Mouse (Mus musculus): ENCODE results near the gene Tnnc2. TPM values are rescaled to one million over a fixed set of nuclear protein-coding genes. Genes with fewer than 3 reads are reported as not detected.
A peak's percentile ranks its signal among the peaks of the same experiment; 100 is the strongest.
"Not testable (repeated sequence)": the region's sequence is repeated elsewhere in the genome, so short reads cannot be mapped to it uniquely, and the experiment has no call there.

The Tnnc2 gene
- polyA plus RNA-seq, 1 experiment from 2014 or later = 377 TPM

DNA sequence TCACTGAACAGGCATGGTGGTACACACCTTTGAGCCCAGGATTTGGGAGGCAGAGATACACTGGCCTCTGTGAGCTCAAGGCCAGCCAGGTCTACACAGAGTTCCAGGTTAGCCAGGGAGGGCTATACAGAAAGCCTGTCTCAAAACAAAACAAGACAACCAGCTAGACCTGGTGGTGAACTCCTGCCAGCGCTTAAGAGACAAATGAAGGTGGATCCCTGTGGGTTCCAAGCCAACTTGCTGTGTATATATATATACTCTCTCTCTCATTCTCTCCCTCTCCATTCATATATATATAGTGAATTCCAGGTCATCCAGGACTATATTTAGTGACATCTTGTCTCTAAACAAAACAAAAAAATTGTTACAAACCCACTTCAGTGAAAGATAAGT lies 24.1 kb upstream of the Tnnc2 start:
- H3K9me3 ChIP-seq (replicated peaks; ENCODE audit: control insufficient read depth, low read length) = no peaks in the 10 kb centered on the region
- peak overlapping the region; percentile 76 for H3K4me2 ChIP-seq (ENCODE audit: low read depth, low read length)
- H3K27ac ChIP-seq (ENCODE audit: low read length) = no peak overlapping the region; the same call in 1 of the 2 replicates
- peak overlapping the region; percentile 96 for H3K4me3 ChIP-seq (replicated peaks; ENCODE audit: low read length)
- no peak for ATAC-seq (ENCODE audit: insufficient read depth, low FRiP score)
- H3K9ac ChIP-seq (ENCODE audit: low read length) = peak overlapping the region; percentile 94
- 0 out of 2 replicates have a peak, but pooled peaks cover 4% of the 10 kb centered on the region for H3K36me3 ChIP-seq (ENCODE audit: control insufficient read depth, insufficient read depth, low read length)
- peaks cover 16% of the 10 kb centered on the region for H3K4me1 ChIP-seq (ENCODE audit: control insufficient read depth, insufficient read depth, low read length)
- H3K27me3 ChIP-seq (ENCODE audit: control insufficient read depth, insufficient read depth, low read length) = no peaks in the 10 kb centered on the region
- 40% methylated on average over 1 of the region's 1 CpGs for WGBS

DNA sequence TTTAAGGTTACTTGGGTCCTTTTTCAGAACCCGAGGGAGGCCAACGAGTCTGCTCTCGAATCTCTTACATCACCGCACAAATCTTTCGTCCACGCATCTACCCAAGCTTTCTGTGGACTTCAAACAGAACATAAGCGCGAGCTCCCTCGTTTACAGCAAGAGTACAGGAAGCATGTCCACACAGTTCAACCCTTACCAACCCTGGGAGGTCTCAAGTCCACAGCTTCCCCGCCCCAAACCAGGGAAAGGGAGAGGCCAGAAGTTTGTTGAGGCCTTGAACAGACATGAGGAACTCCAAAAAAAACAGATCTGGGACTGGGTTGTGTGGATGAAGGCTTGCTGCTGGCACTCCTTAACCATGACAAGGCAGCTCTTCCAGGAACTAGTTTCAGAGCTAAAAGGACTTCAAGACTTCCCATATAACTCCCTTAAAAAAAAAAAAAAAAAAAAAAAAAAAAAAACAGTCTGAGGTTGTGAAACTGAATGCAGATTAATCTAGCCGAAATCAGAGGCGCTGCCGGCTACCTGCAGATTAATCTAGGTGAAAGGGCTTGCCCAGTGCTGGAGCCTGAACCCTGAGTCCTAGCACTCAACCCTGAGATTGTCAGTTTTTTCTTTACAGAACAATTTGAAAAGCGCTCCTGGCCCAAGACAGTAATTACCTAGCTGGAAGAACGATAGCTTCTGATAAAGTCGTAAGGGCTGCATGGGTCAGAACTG lies 23.6 kb upstream of the Tnnc2 start:
- Histone ChIP-seq H3K4me3 (replicated peaks; ENCODE audit: low read length) (peak overlapping the region; percentile 96), H3K4me2 (ENCODE audit: low read depth, low read length) (peak overlapping the region; percentile 76), H3K27me3 (ENCODE audit: control insufficient read depth, insufficient read depth, low read length) (no peaks in the 10 kb centered on the region), H3K36me3 (ENCODE audit: control insufficient read depth, insufficient read depth, low read length) (no peaks in the 10 kb centered on the region), H3K4me1 (ENCODE audit: control insufficient read depth, insufficient read depth, low read length) (peaks cover 16% of the 10 kb centered on the region), H3K27ac (ENCODE audit: low read length) (peak overlapping the region; percentile 6; the same call in 1 of the 2 replicates), H3K9ac (ENCODE audit: low read length) (peak overlapping the region; percentile 94), H3K9me3 (replicated peaks; ENCODE audit: control insufficient read depth, low read length) (no peaks in the 10 kb centered on the region)
- no peak for ATAC-seq (ENCODE audit: insufficient read depth, low FRiP score)
- WGBS = 86% methylated on average over 16 of the region's 16 CpGs

DNA sequence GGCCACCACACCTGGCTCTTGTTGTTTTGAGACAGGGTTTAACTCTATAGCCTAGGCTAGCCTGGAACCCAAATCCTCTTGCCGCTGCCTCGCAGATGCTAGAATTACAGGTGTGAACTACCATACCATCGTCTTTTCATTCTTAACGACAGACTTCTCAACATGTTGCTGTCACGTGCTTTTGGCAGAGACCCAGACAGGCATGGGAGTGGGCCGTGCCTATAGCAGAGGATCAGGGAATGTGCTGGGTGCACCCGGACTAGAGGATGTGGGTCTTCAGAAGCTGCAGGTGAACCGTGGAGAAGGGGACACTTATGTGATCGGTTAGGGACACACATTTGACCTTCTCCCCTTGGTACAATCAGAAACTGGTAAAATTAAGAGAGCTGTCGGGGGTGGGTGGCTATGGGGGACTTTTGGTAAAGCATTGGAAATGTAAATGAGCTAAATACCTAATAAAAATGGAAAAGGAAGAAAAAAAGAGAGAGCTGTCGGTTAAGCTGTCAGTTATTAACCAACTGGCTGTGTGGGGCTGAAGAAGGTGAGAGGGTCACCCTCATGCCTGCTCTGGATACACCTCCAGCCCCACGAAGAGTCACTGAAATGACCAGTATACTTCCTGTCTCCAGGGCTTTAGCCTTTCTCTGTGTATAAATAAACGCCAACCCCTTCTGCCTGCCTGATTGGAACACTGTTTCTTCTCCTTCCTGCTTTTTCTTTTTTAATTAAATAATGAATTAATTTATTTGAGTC lies 20.7 kb upstream of the Tnnc2 start:
- no peak for ATAC-seq (ENCODE audit: insufficient read depth, low FRiP score)
- Histone ChIP-seq H3K9ac (ENCODE audit: low read length) (no peak overlapping the region), H3K9me3 (replicated peaks; ENCODE audit: control insufficient read depth, low read length) (no peaks in the 10 kb centered on the region), H3K27me3 (ENCODE audit: control insufficient read depth, insufficient read depth, low read length) (no peaks in the 10 kb centered on the region), H3K36me3 (ENCODE audit: control insufficient read depth, insufficient read depth, low read length) (0 out of 2 replicates have a peak, but pooled peaks cover 4% of the 10 kb centered on the region), H3K4me3 (replicated peaks; ENCODE audit: low read length) (no peak overlapping the region), H3K27ac (ENCODE audit: low read length) (no peak overlapping the region), H3K4me1 (ENCODE audit: control insufficient read depth, insufficient read depth, low read length) (peaks cover 9% of the 10 kb centered on the region), H3K4me2 (ENCODE audit: low read depth, low read length) (no peak overlapping the region)
- WGBS = 90% methylated on average over 13 of the region's 13 CpGs

DNA sequence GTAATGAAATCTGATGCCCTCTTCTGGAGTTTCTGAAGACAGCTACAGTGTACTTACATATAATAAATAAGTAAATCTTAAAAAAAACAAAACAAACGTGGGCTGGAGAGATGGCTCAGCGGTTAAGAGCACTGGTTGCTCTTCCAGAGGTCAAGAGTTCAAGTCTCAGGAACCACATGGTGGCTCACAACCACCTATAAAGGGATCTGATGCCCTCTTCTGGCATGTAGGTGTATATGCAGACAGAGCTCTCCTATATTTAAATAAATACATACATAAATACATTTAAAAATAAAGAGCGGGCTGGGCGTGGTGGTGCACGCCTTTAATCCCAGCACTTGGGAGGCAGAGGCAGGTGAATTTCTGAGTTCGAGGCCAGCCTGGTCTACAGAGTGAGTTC lies 18.8 kb upstream of the Tnnc2 start:
- 79% methylated on average over 6 of the region's 6 CpGs for WGBS
- H3K4me3 ChIP-seq (replicated peaks; ENCODE audit: low read length); H3K9me3 ChIP-seq (replicated peaks; ENCODE audit: control insufficient read depth, low read length); H3K36me3 ChIP-seq (ENCODE audit: control insufficient read depth, insufficient read depth, low read length); H3K4me2 ChIP-seq (ENCODE audit: low read depth, low read length); H3K27ac ChIP-seq (ENCODE audit: low read length); H3K27me3 ChIP-seq (ENCODE audit: control insufficient read depth, insufficient read depth, low read length); H3K9ac ChIP-seq (ENCODE audit: low read length); H3K4me1 ChIP-seq (ENCODE audit: control insufficient read depth, insufficient read depth, low read length); ATAC-seq (ENCODE audit: insufficient read depth, low FRiP score): not testable (repeated sequence)

DNA sequence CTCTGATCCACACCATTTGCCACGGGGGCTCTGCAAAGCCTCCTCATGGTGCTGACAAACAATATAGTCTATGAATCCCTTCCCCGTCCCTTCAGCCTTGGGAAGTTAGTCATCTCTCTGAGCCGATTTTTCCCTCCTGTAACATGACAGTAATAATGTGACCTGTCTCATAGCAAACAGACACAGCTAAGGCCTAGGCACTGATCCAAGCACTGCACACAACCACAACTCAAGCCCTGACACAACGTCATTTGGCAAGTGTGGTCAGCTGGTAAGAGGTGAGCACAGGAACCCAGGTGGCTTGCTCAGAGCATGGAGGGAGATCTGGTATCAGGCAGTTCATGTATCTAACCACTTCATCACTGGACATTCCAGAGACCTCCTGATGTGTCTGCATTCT lies 16.1 kb upstream of the Tnnc2 start:
- no peak for ATAC-seq (ENCODE audit: insufficient read depth, low FRiP score)
- no peaks in the 10 kb centered on the region for H3K27me3 ChIP-seq (ENCODE audit: control insufficient read depth, insufficient read depth, low read length)
- no peak overlapping the region for H3K4me3 ChIP-seq (replicated peaks; ENCODE audit: low read length)
- H3K4me1 ChIP-seq (ENCODE audit: control insufficient read depth, insufficient read depth, low read length) = no peaks in the 10 kb centered on the region
- H3K4me2 ChIP-seq (ENCODE audit: low read depth, low read length) = no peak overlapping the region
- WGBS = 74% methylated on average over 4 of the region's 4 CpGs
- H3K9ac ChIP-seq (ENCODE audit: low read length) = no peak overlapping the region
- H3K9me3 ChIP-seq (replicated peaks; ENCODE audit: control insufficient read depth, low read length) = no peaks in the 10 kb centered on the region
- no peak overlapping the region for H3K27ac ChIP-seq (ENCODE audit: low read length)
- H3K36me3 ChIP-seq (ENCODE audit: control insufficient read depth, insufficient read depth, low read length) = peaks cover 16% of the 10 kb centered on the region; the same call in 1 of the 2 replicates

DNA sequence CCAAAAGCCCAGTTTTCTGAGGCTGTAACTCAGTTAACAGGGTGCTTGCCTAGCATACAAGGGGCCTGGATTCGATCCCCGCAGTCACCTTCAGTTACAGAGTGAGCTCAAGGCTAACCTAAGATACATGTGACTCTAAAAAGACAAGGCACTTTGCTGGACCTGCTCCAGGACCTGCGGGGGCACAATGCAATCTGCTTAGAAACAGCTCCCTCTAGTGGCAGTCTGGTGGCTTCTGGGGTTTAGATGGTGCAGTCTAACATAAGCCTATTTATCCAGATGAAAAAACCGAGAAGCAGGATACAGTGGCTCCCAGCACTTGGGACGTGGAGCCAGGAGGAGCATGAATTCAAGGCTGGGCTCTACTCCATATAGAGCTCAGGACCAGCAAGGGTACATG lies 14.5 kb upstream of the Tnnc2 start:
- H3K4me1 ChIP-seq (ENCODE audit: control insufficient read depth, insufficient read depth, low read length) = no peaks in the 10 kb centered on the region
- 33% methylated on average over 5 of the region's 5 CpGs for WGBS
- ATAC-seq (ENCODE audit: insufficient read depth, low FRiP score) = 0 out of 2 replicates have a peak, but pooled peaks have one; percentile 26
- no peak overlapping the region for H3K4me2 ChIP-seq (ENCODE audit: low read depth, low read length)
- no peak overlapping the region for H3K9ac ChIP-seq (ENCODE audit: low read length)
- H3K27ac ChIP-seq (ENCODE audit: low read length) = no peak overlapping the region
- H3K27me3 ChIP-seq (ENCODE audit: control insufficient read depth, insufficient read depth, low read length) = no peaks in the 10 kb centered on the region
- H3K36me3 ChIP-seq (ENCODE audit: control insufficient read depth, insufficient read depth, low read length) = peaks cover 16% of the 10 kb centered on the region; the same call in 1 of the 2 replicates
- no peak overlapping the region for H3K4me3 ChIP-seq (replicated peaks; ENCODE audit: low read length)
- H3K9me3 ChIP-seq (replicated peaks; ENCODE audit: control insufficient read depth, low read length) = no peaks in the 10 kb centered on the region

DNA sequence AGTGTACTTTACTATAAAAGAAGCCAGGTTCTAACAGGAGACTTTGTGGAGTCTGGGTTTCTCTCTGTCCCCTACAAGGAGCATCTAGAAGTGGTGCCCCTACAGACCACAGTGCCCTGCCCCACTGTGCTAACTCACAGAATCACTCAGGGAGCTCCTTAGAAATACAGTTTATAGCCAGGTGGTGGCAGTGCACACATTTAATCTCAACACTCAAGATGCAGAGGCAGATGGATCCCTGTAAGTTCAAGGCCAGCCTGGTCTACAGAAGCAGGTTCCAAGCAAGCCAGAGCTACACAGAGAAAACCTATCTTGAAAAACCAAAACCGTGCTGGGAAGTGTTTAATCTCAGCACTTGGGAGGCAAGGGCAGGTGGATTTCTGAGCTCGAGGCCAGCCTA lies 14.0 kb upstream of the Tnnc2 start:
- no peak for ATAC-seq (ENCODE audit: insufficient read depth, low FRiP score)
- 89% methylated on average over 2 of the region's 2 CpGs for WGBS
- Histone ChIP-seq H3K4me1 (ENCODE audit: control insufficient read depth, insufficient read depth, low read length) (no peaks in the 10 kb centered on the region), H3K27me3 (ENCODE audit: control insufficient read depth, insufficient read depth, low read length) (no peaks in the 10 kb centered on the region), H3K4me3 (replicated peaks; ENCODE audit: low read length) (no peak overlapping the region), H3K9me3 (replicated peaks; ENCODE audit: control insufficient read depth, low read length) (no peaks in the 10 kb centered on the region), H3K9ac (ENCODE audit: low read length) (no peak overlapping the region), H3K4me2 (ENCODE audit: low read depth, low read length) (no peak overlapping the region), H3K36me3 (ENCODE audit: control insufficient read depth, insufficient read depth, low read length) (peaks cover 16% of the 10 kb centered on the region; the same call in 1 of the 2 replicates), H3K27ac (ENCODE audit: low read length) (no peak overlapping the region)

DNA sequence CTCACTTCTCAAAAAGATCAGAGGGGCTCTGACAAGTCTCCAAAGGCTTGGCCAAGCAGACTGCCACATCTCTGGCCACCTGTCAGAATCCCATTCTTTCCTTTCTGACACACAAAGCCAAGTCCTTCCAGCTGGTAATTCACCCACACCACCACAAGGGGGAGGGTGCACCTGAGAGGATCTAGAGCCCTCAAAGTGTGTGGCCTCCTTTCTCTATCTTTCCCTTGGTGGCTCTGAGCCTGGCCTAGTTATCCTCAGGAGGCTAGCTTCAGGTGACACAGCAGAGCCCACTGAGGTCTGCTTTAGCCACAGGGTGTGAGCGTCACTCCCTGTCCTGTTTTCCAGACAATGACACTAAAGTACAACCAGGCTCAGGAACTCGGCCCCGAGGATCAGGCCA lies 13.5 kb upstream of the Tnnc2 start:
- peaks cover 16% of the 10 kb centered on the region; the same call in 1 of the 2 replicates for H3K36me3 ChIP-seq (ENCODE audit: control insufficient read depth, insufficient read depth, low read length)
- ATAC-seq (ENCODE audit: insufficient read depth, low FRiP score) = no peak
- no peaks in the 10 kb centered on the region for H3K27me3 ChIP-seq (ENCODE audit: control insufficient read depth, insufficient read depth, low read length)
- no peak overlapping the region for H3K9ac ChIP-seq (ENCODE audit: low read length)
- H3K4me2 ChIP-seq (ENCODE audit: low read depth, low read length) = no peak overlapping the region
- H3K27ac ChIP-seq (ENCODE audit: low read length) = no peak overlapping the region
- H3K4me3 ChIP-seq (replicated peaks; ENCODE audit: low read length) = no peak overlapping the region
- no peaks in the 10 kb centered on the region for H3K9me3 ChIP-seq (replicated peaks; ENCODE audit: control insufficient read depth, low read length)
- peaks cover 2% of the 10 kb centered on the region; the same call in 1 of the 2 replicates for H3K4me1 ChIP-seq (ENCODE audit: control insufficient read depth, insufficient read depth, low read length)
- whole genome bisulfite sequencing = 76% methylated on average over 3 of the region's 3 CpGs

Measured in stomach, embryonic 16.5 days (tissue).